Mouse (Mus musculus) neural tube, embryonic 15.5 days (tissue): ENCODE results near the gene Abi3bp. TPM values are rescaled to one million over a fixed set of nuclear protein-coding genes. Genes with fewer than 3 reads are reported as not detected.

Source experiments
- ATAC-seq: fragments of 200-750 bp; cut with Nextera tagmentation; 2 replicates; pipeline ENCODE4 v1.8.0; 2017; ENCODE audit warnings: mild to moderate bottlenecking, moderate TSS enrichment, moderate library complexity; ENCODE audit not compliant: low FRiP score
- H3K27ac ChIP-seq: fragments of 300-500 bp; sonication (generic); replicated peaks from 2 replicates; pipeline ENCODE4 v1.5.1; 2015; ENCODE audit warnings: mild to moderate bottlenecking, inconsistent platforms
- H3K27me3 ChIP-seq: fragments of 300-500 bp; sonication (generic); replicated peaks from 2 replicates; pipeline ENCODE4 v1.6.1; 2015; ENCODE audit warnings: inconsistent platforms
- H3K36me3 ChIP-seq: fragments of 300-500 bp; sonication (generic); 2 replicates; pipeline ENCODE4 v1.6.1; 2015; ENCODE audit warnings: inconsistent platforms
- H3K4me1 ChIP-seq: fragments of 300-500 bp; sonication (generic); 2 replicates; pipeline ENCODE4 v1.6.1; 2015; ENCODE audit warnings: inconsistent platforms
- H3K4me2 ChIP-seq: fragments of 300-500 bp; sonication (generic); 2 replicates; pipeline ENCODE4 v1.6.1; 2015; ENCODE audit warnings: inconsistent platforms, mild to moderate bottlenecking, moderate library complexity
- H3K4me3 ChIP-seq: fragments of 300-500 bp; sonication (generic); replicated peaks from 2 replicates; pipeline ENCODE4 v1.5.1; 2015; ENCODE audit warnings: mild to moderate bottlenecking, inconsistent platforms
- H3K9ac ChIP-seq: fragments of 300-500 bp; sonication (generic); replicated peaks from 2 replicates; pipeline ENCODE4 v1.6.1; 2015; ENCODE audit warnings: mild to moderate bottlenecking, inconsistent platforms
- H3K9me3 ChIP-seq: fragments of 300-500 bp; sonication (generic); replicated peaks from 2 replicates; pipeline ENCODE4 v1.6.1; 2016; ENCODE audit warnings: inconsistent platforms
- WGBS: fragments of 180-500 bp; shearing (Covaris S2); methylation state at CpG from one replicate; pipeline ENCODE4 v1.1.7; 2015; ENCODE audit warnings: mixed read lengths; 5-methylcytosine and 5-hydroxymethylcytosine counted together
- polyA plus RNA-seq: library from polyadenylated mRNA; unstranded; fragments of >200 nt; fragmentation: Nextera tagmentation; extraction: Ambion mirVana; gene quantifications from 2 replicates; pipeline ENCODE4 v1.2.1, GENCODE M21; 2015

Gene Abi3bp
- polyA plus RNA-seq, 1 experiment from 2014 or later, result 2.2 TPM

GRCm38 (mm10) chr16:56478575-56479191, 1.0 kb downstream of the Abi3bp start:
- H3K9ac ChIP-seq, result no peak overlapping the region
- no peaks in the 10 kb centered on the region for H3K4me1 ChIP-seq
- H3K9me3 ChIP-seq, result no peaks in the 10 kb centered on the region
- ATAC-seq, result no peak
- H3K4me3 ChIP-seq, result 0 out of 2 replicates have a peak overlapping the region, but pooled peaks have one; percentile 4
- no peaks in the 10 kb centered on the region for H3K27me3 ChIP-seq
- peak overlapping the region; percentile 28 for H3K4me2 ChIP-seq
- H3K27ac ChIP-seq, result no peak overlapping the region
- WGBS, result 48% methylated on average over 12 of the region's 12 CpGs
- H3K36me3 ChIP-seq, result no peaks in the 10 kb centered on the region

GRCm38 (mm10) chr16:56483466-56483865, 5.8 kb downstream of the Abi3bp start:
- Histone ChIP-seq H3K27me3 (no peaks in the 10 kb centered on the region), H3K9me3 (no peaks in the 10 kb centered on the region), H3K36me3 (no peaks in the 10 kb centered on the region), H3K4me2 (no peak overlapping the region), H3K9ac (no peak overlapping the region), H3K4me3 (no peak overlapping the region), H3K27ac (no peak overlapping the region), H3K4me1 (no peaks in the 10 kb centered on the region)
- WGBS, result 94% methylated on average over 10 of the region's 10 CpGs
- ATAC-seq, result no peak

- H3K9ac ChIP-seq, result no peak overlapping the region
- H3K4me2 ChIP-seq, result no peak overlapping the region
- no peaks in the 10 kb centered on the region for H3K36me3 ChIP-seq
- ATAC-seq, result no peak
- H3K4me1 ChIP-seq, result no peaks in the 10 kb centered on the region
- H3K27ac ChIP-seq, result no peak overlapping the region
- H3K9me3 ChIP-seq, result no peaks in the 10 kb centered on the region
- no peak overlapping the region for H3K4me3 ChIP-seq
- WGBS, result 50% methylated on average over 4 of the region's 4 CpGs
- no peaks in the 10 kb centered on the region for H3K27me3 ChIP-seq
Observed at GRCm38 (mm10) chr16:56486461-56486860, 8.8 kb downstream of the Abi3bp start.

- ATAC-seq, result no peak
- Histone ChIP-seq H3K27ac (no peak overlapping the region), H3K27me3 (no peaks in the 10 kb centered on the region), H3K36me3 (no peaks in the 10 kb centered on the region), H3K9ac (no peak overlapping the region), H3K4me2 (no peak overlapping the region), H3K4me1 (no peaks in the 10 kb centered on the region), H3K4me3 (no peak overlapping the region), H3K9me3 (no peaks in the 10 kb centered on the region)
- WGBS, result 88% methylated on average over 3 of the region's 3 CpGs
Observed at GRCm38 (mm10) chr16:56490861-56491260, 13.2 kb downstream of the Abi3bp start.

- no peak overlapping the region for H3K4me2 ChIP-seq
- ATAC-seq, result no peak
- WGBS, result 84% methylated on average over 4 of the region's 4 CpGs
- no peaks in the 10 kb centered on the region for H3K9me3 ChIP-seq
- H3K36me3 ChIP-seq, result no peaks in the 10 kb centered on the region
- H3K27ac ChIP-seq, result no peak overlapping the region
- H3K4me1 ChIP-seq, result no peaks in the 10 kb centered on the region
- H3K27me3 ChIP-seq, result no peaks in the 10 kb centered on the region
- no peak overlapping the region for H3K9ac ChIP-seq
- H3K4me3 ChIP-seq, result no peak overlapping the region
Observed at GRCm38 (mm10) chr16:56495266-56495665, 17.6 kb downstream of the Abi3bp start.

- 0 out of 2 replicates have a peak, but pooled peaks cover 2% of the 10 kb centered on the region for H3K4me1 ChIP-seq
- H3K4me2 ChIP-seq, result no peak overlapping the region
- 75% methylated on average over 4 of the region's 4 CpGs for WGBS
- H3K27me3 ChIP-seq, result no peaks in the 10 kb centered on the region
- H3K9me3 ChIP-seq, result no peaks in the 10 kb centered on the region
- no peak overlapping the region for H3K9ac ChIP-seq
- no peak overlapping the region for H3K27ac ChIP-seq
- no peak for ATAC-seq
- H3K36me3 ChIP-seq, result no peaks in the 10 kb centered on the region
- no peak overlapping the region for H3K4me3 ChIP-seq
Observed at GRCm38 (mm10) chr16:56496743-56497142, 19.1 kb downstream of the Abi3bp start.

GRCm38 (mm10) chr16:56498680-56499079, 21.0 kb downstream of the Abi3bp start:
- no peaks in the 10 kb centered on the region for H3K9me3 ChIP-seq

GRCm38 (mm10) chr16:56500441-56500840, 22.8 kb downstream of the Abi3bp start:
- no peak overlapping the region for H3K4me3 ChIP-seq
- H3K27ac ChIP-seq, result no peak overlapping the region
- no peaks in the 10 kb centered on the region for H3K9me3 ChIP-seq
- 0 out of 2 replicates have a peak, but pooled peaks cover 2% of the 10 kb centered on the region for H3K4me1 ChIP-seq
- no peak for ATAC-seq
- no peak overlapping the region for H3K9ac ChIP-seq
- no peaks in the 10 kb centered on the region for H3K27me3 ChIP-seq
- H3K36me3 ChIP-seq, result no peaks in the 10 kb centered on the region
- H3K4me2 ChIP-seq, result no peak overlapping the region
- WGBS, result 44% methylated on average over 3 of the region's 3 CpGs

More at GRCm38 (mm10) chr16:56498680-56499079, 21.0 kb downstream of the Abi3bp start:
- Histone ChIP-seq H3K4me1 (0 out of 2 replicates have a peak, but pooled peaks cover 2% of the 10 kb centered on the region), H3K36me3 (no peaks in the 10 kb centered on the region), H3K27ac (no peak overlapping the region), H3K27me3 (no peaks in the 10 kb centered on the region), H3K9ac (no peak overlapping the region), H3K4me3 (no peak overlapping the region), H3K4me2 (no peak overlapping the region)
- 83% methylated on average over 1 of the region's 1 CpGs for WGBS
- ATAC-seq, result no peak

- H3K27me3 ChIP-seq, result no peaks in the 10 kb centered on the region
- 0 out of 2 replicates have a peak, but pooled peaks cover 2% of the 10 kb centered on the region for H3K4me1 ChIP-seq
- H3K36me3 ChIP-seq, result no peaks in the 10 kb centered on the region
- H3K9me3 ChIP-seq, result no peaks in the 10 kb centered on the region
- WGBS, result 78% methylated on average over 6 of the region's 6 CpGs
- H3K4me3 ChIP-seq, result no peak overlapping the region
- ATAC-seq, result no peak
- H3K27ac ChIP-seq, result no peak overlapping the region
- no peak overlapping the region for H3K9ac ChIP-seq
- no peak overlapping the region for H3K4me2 ChIP-seq
Observed at GRCm38 (mm10) chr16:56501101-56501500, 23.4 kb downstream of the Abi3bp start.

- Histone ChIP-seq H3K9me3 (no peaks in the 10 kb centered on the region), H3K4me2 (no peak overlapping the region), H3K4me3 (no peak overlapping the region), H3K4me1 (0 out of 2 replicates have a peak, but pooled peaks cover 2% of the 10 kb centered on the region), H3K9ac (no peak overlapping the region), H3K27ac (no peak overlapping the region), H3K27me3 (no peaks in the 10 kb centered on the region), H3K36me3 (no peaks in the 10 kb centered on the region)
- ATAC-seq, result no peak
- 68% methylated on average over 2 of the region's 2 CpGs for WGBS
Observed at GRCm38 (mm10) chr16:56501513-56501912, 23.8 kb downstream of the Abi3bp start.

- ATAC-seq, result no peak
- Histone ChIP-seq H3K36me3 (no peaks in the 10 kb centered on the region), H3K27ac (no peak overlapping the region), H3K9ac (no peak overlapping the region), H3K27me3 (no peaks in the 10 kb centered on the region), H3K4me3 (no peak overlapping the region), H3K4me1 (0 out of 2 replicates have a peak, but pooled peaks cover 2% of the 10 kb centered on the region), H3K4me2 (no peak overlapping the region), H3K9me3 (no peaks in the 10 kb centered on the region)
- WGBS, result 93% methylated on average over 3 of the region's 3 CpGs
Observed at GRCm38 (mm10) chr16:56502134-56502533, 24.5 kb downstream of the Abi3bp start.

GRCm38 (mm10) chr16:56503941-56504340, 26.3 kb downstream of the Abi3bp start:
- no peak overlapping the region for H3K9ac ChIP-seq
- no peak overlapping the region for H3K4me3 ChIP-seq
- 0 out of 2 replicates have a peak, but pooled peaks cover 2% of the 10 kb centered on the region for H3K4me1 ChIP-seq
- H3K9me3 ChIP-seq, result no peaks in the 10 kb centered on the region
- H3K4me2 ChIP-seq, result no peak overlapping the region
- 96% methylated on average over 2 of the region's 2 CpGs for WGBS
- no peaks in the 10 kb centered on the region for H3K27me3 ChIP-seq
- no peaks in the 10 kb centered on the region for H3K36me3 ChIP-seq
- no peak for ATAC-seq
- H3K27ac ChIP-seq, result no peak overlapping the region
